Mouse (Mus musculus): ENCODE data around the gene Fuom.

DNA sequence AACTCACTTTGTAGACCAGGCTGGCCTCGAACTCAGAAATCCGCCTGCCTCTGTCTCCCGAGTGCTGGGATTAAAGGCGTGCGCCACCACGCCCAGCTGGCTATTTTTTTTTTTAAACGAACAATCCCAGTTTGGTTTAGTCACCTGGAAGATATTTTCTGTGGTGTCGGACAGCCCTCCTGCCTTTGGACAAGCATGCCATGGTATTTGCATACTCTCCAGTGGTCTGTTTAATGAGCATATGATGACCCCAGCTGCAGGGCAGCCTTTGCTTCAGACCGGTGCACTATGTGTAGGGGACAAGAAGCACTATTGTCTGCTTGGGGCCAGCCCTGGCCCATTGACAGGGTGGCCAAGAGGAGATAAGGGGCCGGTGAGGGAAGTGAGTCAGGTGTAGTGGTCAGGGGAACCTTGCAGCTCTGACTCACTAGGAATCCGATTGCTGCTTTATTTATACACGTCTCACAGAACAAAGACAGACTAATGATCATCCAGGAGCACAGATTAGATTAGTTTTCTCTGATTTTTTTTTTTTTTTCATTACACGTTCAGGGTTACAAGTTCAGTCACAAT lies 19.2 kb upstream of the Fuom start:
- no peak for TF ChIP-seq CTCF (conservative IDR thresholded peaks at IDR 0.05; ENCODE audit: insufficient read depth, insufficient read length, low read depth, low read length)
- TF ChIP-seq POLR2A (IDR thresholded peaks at IDR 0.05; ENCODE audit: low read depth, low read length) = no peak
